Mouse (Mus musculus) activated CD4-positive, CD25-positive, alpha-beta regulatory T cell, adult 4 months (primary cell): ENCODE measurements around the gene Dok3. TPM values are rescaled to one million over a fixed set of nuclear protein-coding genes. Genes with fewer than 3 reads are reported as not detected.

Source experiments
- ATAC-seq: one replicate; pipeline ENCODE4 v1.8.0; 2017
- polyA plus RNA-seq, 2 experiments: library from polyadenylated mRNA; unstranded; fragments of 100-300 nt; shearing (Covaris generic); gene quantifications; one replicate each; pipeline ENCODE4 v1.2.1; 2017

Dok3 gene
- polyA plus RNA-seq, 2 experiments from 2014 or later: 2.7 TPM; not detected in 1

DNA sequence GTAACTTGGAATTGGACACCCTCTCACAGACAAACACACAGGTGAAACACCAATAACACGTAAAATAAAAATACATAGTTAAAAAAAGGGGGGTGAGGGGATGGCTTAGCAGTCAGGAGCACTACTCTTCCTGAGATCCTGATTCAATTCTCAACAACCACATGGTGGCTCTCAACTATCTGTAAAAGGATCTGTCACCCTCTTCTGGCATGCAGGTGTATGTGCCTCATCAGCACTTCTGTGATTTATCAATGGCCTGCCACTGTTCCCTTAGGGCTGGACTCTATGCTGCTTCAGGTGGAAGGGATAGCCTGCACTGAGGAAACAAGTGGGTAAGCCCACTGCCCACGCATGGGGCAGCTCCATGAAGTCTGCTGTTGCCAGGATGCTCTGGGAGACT, 11.8 kb upstream of the Dok3 start:
- no peak for ATAC-seq

DNA sequence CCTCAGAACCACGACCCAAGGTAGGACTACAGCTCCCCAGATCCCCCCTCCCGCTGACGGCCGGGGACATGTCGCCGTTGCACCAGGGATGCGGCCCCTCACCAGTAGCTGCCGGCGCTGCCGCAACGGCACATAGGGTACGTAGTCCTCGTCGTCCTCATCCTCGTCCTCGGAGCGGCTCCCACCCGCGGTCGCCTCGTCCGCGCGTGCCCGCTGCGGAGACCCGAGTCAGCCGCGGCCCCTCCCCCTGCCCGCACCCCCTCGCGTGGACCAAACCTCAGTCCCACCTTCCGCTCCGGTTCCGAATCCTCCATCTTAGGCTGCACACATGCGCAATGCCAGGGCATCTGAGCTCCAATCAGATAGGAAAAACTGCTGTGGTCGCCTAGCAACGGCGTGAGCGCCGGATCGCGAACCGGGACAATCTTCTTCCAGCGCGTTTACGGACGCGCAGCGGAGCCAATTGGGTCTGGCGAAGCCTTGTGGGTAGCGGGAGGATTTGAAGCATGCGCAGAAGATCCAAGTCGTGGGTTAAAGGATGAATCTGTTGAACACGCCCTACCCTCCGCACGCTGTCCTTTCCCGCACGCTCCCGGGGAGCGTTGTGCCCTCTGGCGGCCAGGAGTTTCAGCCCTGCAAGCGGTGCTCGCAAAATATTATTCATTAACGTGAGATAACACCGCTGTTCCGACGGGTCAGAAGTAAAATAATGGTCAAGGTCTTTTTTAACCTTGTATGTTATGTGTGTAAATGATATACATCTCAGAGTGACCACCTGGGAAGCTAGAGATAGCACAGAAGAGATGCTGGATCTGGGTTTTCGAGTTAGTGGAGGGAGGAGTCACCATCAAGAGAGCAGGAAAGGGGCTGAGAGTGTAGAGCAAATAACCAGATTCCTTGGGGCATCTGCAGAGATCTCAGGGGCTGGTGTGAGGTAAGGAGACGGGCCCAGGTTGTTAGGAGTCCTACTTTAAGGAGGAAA, 7.4 kb upstream of the Dok3 start, which contains the start of gene Ddx41:
Gene Ddx41, minus strand, starts transcription at position 465 of the 982 bp plus-strand sequence.
- ATAC-seq: peak; percentile 94

DNA sequence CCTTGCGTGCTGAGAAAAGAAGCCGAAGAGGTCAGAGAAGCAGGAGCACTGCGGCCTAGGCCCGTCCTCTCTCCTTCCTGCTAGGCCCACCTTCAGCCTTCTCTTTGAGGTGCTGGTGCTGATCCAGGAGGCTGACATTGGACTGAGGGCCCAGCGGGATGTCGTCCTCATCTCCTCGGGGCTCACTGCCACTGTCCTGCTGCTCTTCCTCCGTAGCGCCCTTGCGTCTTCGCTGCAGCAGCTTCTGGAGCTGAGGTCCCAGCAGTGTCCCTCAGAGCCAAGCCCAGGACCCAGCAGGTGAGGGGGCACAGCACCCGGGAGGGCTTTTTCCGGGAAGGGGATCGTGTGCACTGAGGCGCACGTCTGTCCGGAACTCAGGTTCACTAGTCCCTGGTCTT, 6.7 kb upstream of the Dok3 start:
- ATAC-seq: no peak

GRCm38 (mm10) chr13:55535191-55535590, 6.1 kb upstream of the Dok3 start:
- ATAC-seq: no peak

- ATAC-seq: no peak
Observed at GRCm38 (mm10) chr13:55527834-55528772, 993 bp downstream of the Dok3 start.

- no peak for ATAC-seq
Observed at GRCm38 (mm10) chr13:55527212-55527611, 1.9 kb downstream of the Dok3 start.

GRCm38 (mm10) chr13:55525733-55526553, 3.2 kb downstream of the Dok3 start:
- ATAC-seq: no peak

DNA sequence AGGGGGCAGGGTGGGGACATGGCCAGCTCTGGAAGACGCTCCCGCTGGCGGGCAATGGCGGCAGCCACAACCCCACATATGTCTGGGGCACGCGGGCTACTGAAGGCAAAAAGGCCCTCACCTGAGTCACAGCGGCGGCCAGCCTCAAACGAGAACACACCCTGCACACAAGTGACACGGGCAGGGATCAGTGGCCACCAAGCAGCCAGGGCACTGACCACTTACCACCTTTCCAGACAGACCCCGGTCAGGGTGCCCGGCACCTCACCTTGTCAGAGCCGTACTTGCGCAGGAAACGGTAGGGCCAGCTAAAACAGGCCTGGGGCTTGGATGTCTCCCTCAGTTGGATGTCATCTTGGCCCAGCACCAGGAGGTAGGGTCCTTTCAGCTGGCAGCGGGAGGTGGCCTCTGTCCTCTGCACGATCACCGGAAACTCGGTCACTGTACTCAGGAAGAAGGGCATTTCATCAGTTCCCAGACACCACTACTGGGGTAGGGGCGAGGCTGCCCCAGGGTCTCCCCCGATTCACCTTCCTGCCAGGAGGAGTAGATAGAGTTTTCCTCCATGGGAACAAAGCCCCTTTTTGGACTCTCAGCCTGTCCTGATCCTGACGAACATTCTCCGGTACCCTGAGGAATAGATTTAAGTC, 5.0 kb downstream of the Dok3 start:
- ATAC-seq: no peak

GRCm38 (mm10) chr13:55523278-55523677, 5.8 kb downstream of the Dok3 start:
- ATAC-seq: no peak

DNA sequence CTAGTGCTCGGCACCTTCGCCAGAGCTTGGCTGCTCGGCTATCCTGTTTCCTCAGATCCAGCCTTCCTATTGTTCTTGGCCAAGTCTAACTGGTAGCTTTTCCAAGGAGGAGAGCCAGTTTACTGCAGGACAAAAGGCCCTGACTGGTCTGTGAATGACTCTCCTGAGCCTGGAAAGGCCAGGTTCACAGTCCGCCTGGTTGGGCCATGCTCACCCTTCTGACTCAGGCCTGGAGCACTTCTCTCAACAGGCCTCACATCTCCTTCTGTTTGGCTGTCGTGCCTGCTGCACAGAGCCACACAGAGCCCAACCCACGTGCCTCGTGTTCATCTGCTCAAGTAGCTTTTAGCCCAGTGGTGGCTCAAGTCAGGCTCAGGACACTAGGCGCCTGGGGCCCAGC, 6.4 kb downstream of the Dok3 start:
- ATAC-seq: no peak

GRCm38 (mm10) chr13:55519606-55520005, 9.5 kb downstream of the Dok3 start:
- no peak for ATAC-seq

GRCm38 (mm10) chr13:55516955-55517354, 12.1 kb downstream of the Dok3 start:
- no peak for ATAC-seq

GRCm38 (mm10) chr13:55513828-55514227, 15.3 kb downstream of the Dok3 start:
- ATAC-seq: no peak

DNA sequence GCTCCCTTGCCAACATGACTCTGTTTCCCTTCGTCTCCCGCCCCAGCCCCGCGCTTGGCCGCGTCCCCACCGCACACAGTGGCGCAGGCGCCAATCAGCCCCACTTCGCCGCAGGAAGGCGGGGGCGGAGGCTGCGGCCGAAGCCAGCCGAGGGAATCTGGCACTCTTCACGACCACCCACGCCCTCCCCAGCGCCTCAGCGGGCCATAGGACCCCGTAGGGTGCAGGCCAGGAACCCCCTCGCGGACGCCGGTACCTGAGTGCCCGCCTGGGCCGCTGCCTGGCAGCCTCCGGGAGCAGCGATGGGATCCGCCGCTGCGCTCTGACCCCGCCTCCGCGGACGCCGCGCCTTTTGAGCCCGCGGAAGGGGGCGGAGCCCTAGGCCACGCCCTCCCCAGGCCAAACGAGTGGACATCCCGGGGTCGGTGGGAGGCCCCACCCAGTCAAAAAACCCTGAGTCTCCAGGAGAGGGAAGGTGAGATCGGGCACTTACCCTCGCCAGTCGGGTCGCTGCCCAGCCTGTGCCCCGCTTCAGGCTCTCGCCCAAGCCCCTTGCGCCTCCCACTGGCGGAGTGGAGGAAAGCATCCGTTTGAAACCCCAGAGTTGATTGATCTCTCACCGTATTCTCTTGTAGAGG, 15.9 kb downstream of the Dok3 start, which contains the start of gene Pdlim7:
Gene Pdlim7, minus strand, starts transcription at position 566 of the 638 bp plus-strand sequence.
- ATAC-seq: peak; percentile 83

DNA sequence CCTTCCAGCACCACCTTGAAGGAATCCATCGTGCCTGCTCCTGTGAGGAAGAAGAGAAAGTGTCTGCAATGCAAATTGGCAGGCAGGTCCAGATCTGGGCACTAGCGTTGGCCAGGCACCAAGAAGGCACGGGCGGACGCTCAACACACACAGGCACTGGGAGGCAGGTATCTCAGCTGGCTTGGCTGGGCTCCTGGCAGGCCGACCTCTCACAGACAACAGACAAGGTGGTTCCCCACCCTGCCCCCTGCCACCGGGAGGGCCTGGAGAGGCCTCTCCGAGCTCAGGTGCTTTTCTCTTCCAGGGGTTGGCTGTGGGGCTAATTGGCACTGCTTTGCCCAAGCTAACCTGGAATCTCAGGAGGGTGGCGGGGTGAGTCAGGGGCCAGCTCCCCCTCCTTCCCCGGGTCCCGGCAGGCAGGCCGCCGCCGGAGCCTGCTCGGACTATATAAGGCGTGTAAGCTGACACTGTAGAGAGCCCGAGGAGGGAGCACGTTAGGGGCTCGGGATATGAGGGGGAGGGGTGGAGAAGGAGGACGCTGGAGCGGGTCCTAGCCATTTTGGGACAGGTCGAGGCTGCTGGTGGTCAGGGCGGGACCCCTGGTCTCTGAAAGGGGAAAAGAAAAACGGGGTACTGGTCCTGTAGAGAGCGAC, 16.6 kb downstream of the Dok3 start:
- no peak for ATAC-seq

DNA sequence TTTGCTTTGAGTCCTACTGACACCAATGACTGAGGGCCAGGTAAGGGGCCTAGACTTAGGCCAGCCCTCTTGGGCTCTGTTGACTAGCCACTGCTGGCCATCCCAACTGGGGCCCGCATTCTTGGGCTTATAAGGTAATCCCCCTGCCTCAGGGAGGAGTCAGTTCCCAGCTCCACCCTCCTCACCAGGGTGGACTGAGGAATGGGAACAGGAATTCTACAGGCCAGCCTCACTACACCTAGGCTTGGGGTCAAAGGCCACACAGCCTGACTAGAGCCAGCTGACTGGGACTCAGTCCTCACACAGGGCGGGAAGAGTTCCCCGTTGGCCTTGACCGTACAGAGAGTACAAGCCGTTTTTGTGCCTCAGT, 17.6 kb downstream of the Dok3 start:
- no peak for ATAC-seq

- ATAC-seq: no peak
Observed at GRCm38 (mm10) chr13:55510668-55511491, 18.2 kb downstream of the Dok3 start.

- no peak for ATAC-seq
Observed at GRCm38 (mm10) chr13:55510332-55510667, 18.8 kb downstream of the Dok3 start.

- ATAC-seq: no peak
Observed at GRCm38 (mm10) chr13:55508531-55508930, 20.6 kb downstream of the Dok3 start.

GRCm38 (mm10) chr13:55507877-55508276, 21.2 kb downstream of the Dok3 start:
- ATAC-seq: no peak
